8 mouse cellular contexts compared by ENCODE assay signal in genomic region chr19:46329951-46330350, GRCm38 (mm10). TPM values are rescaled to one million over a fixed set of nuclear protein-coding genes. Genes with fewer than 3 reads are reported as not detected.
DNase-seq lines count a peak whose midpoint lies in the region; ATAC-seq and TF ChIP-seq lines count a peak whose summit lies in the region.

No protein-coding gene starts in this region.

- intact Hi-C loops in heart, postnatal 36 days (cut with DNase I), result loop anchor here (2.0 kb wide), 1 partner anchor 251 kb away; no protein-coding TSS in a partner anchor

- peak; percentile 96 for DNase-seq in NIH3T3 (ENCODE audit: low read depth)
- DNase-seq in cerebellum, adult 2 months, result peak; percentile 88 to 89
- DNase-seq in heart, postnatal 36 days, result peak; percentile 82 to 83
- DNase-seq in layer of hippocampus, adult 9-11 months, result peak; percentile 72
- peak; percentile 86 for DNase-seq in lung, postnatal 25 days (ENCODE audit: low spot score)
- peak; percentile 86 for DNase-seq in retina, postnatal 1 day
- DNase-seq in urinary bladder, postnatal 4 days (ENCODE audit: low spot score in 2 of 2), result peak; percentile 79 to 86

- TF ChIP-seq POLR2A in cerebellum, adult 2 months (IDR thresholded peaks at IDR 0.05; ENCODE audit: borderline replicate concordance, insufficient read depth, low read length), result no peak

- peaks cover 28% of the 10 kb centered on the region for H3K4me1 ChIP-seq in cerebellum, adult 2 months (ENCODE audit: control insufficient read depth, insufficient read depth, low read length)
- H3K4me1 ChIP-seq in forebrain, embryonic 16.5 days (replicated peaks; ENCODE audit: control insufficient read depth, insufficient read depth, low read length), result peaks cover 42% of the 10 kb centered on the region

- peak; percentile 93 for TF ChIP-seq CTCF in cerebellum, adult 2 months (IDR thresholded peaks at IDR 0.05; ENCODE audit: borderline replicate concordance, insufficient read depth, low read depth, low read length)

- H3K36me3 ChIP-seq in forebrain, embryonic 16.5 days (ENCODE audit: control insufficient read depth, insufficient read depth), result peaks cover 9% of the 10 kb centered on the region

- no peak for ATAC-seq in forebrain, embryonic 16.5 days

- H3K4me2 ChIP-seq in forebrain, embryonic 16.5 days (ENCODE audit: low read length), result peak overlapping the region; percentile 99

- WGBS in cerebellum, adult 2 months, result 4% methylated on average over 16 of the region's 16 CpGs
- WGBS in forebrain, embryonic 16.5 days, result 6% methylated on average over 16 of the region's 16 CpGs

- peak overlapping the region; percentile 36 for H3K4me3 ChIP-seq in cerebellum, adult 2 months (replicated peaks; ENCODE audit: insufficient read depth, low read depth, low read length)
- peak overlapping the region; percentile 7; the same call in 1 of the 2 replicates for H3K4me3 ChIP-seq in forebrain, embryonic 16.5 days (replicated peaks; ENCODE audit: low read length)

- H3K9ac ChIP-seq in forebrain, embryonic 16.5 days (replicated peaks; ENCODE audit: low read depth, low read length), result no peak overlapping the region

- H3K27ac ChIP-seq in cerebellum, adult 2 months (ENCODE audit: insufficient read depth, low read length), result no peak overlapping the region
- H3K27ac ChIP-seq in forebrain, embryonic 16.5 days (ENCODE audit: low read length), result no peak overlapping the region

- H3K9me3 ChIP-seq in forebrain, embryonic 16.5 days (ENCODE audit: control insufficient read depth, low read length), result no peaks in the 10 kb centered on the region

- no peaks in the 10 kb centered on the region for H3K27me3 ChIP-seq in cerebellum, adult 2 months (ENCODE audit: control insufficient read depth, insufficient read depth, low read length)
- no peaks in the 10 kb centered on the region for H3K27me3 ChIP-seq in forebrain, embryonic 16.5 days (replicated peaks; ENCODE audit: control insufficient read depth, insufficient read depth, low read length)

RNA-seq across cellular contexts. Expression of gene Fbxl15, which starts 2.0 kb away (rescaled TPM):
- 38.8 and 41.7 TPM in 2 replicates for polyA plus RNA-seq in cerebellum, adult 2 months (2012; rRNA removed)
- polyA plus RNA-seq in forebrain, embryonic 16.5 days (2015; fragmentation: Nextera tagmentation; extraction: Ambion mirVana), result 40.1 and 44.2 TPM in 2 replicates
- total RNA-seq in heart, postnatal 36 days (2021), result 1 to 10 TPM; 4.2 to 4.4 TPM

RNA-seq across cellular contexts. Expression of gene Psd, which starts 3.0 kb away (rescaled TPM):
- 194 and 207 TPM in 2 replicates for polyA plus RNA-seq in cerebellum, adult 2 months (2012; rRNA removed)
- polyA plus RNA-seq in forebrain, embryonic 16.5 days (2015; fragmentation: Nextera tagmentation; extraction: Ambion mirVana), result 74.1 and 89.8 TPM in 2 replicates
- 1 to 10 TPM in 1 of 2 experiments, under 1 TPM in 1; 0.57 to 1.3 TPM for total RNA-seq in heart, postnatal 36 days (2021)

RNA-seq across cellular contexts. Expression of gene Cuedc2, which starts 8.6 kb away (rescaled TPM):
- polyA plus RNA-seq in cerebellum, adult 2 months (2012; rRNA removed), result 258 and 262 TPM in 2 replicates
- 375 and 392 TPM in 2 replicates for polyA plus RNA-seq in forebrain, embryonic 16.5 days (2015; fragmentation: Nextera tagmentation; extraction: Ambion mirVana)
- total RNA-seq in heart, postnatal 36 days (2021), result 10 to 100 TPM; 87.2 to 94.6 TPM

RNA-seq across cellular contexts. Expression of gene Mfsd13a, which starts 11.0 kb away (rescaled TPM):
- polyA plus RNA-seq in cerebellum, adult 2 months (2012; rRNA removed), result 32.3 and 32.9 TPM in 2 replicates
- 12.2 and 12.3 TPM in 2 replicates for polyA plus RNA-seq in forebrain, embryonic 16.5 days (2015; fragmentation: Nextera tagmentation; extraction: Ambion mirVana)
- total RNA-seq in heart, postnatal 36 days (2021), result 1 to 10 TPM; 2.4 to 2.5 TPM

RNA-seq across cellular contexts. Expression of gene 2310034G01Rik, which starts 20.2 kb away (rescaled TPM):
- polyA plus RNA-seq in cerebellum, adult 2 months (2012; rRNA removed), result 1.7 and 2.2 TPM in 2 replicates
- polyA plus RNA-seq in forebrain, embryonic 16.5 days (2015; fragmentation: Nextera tagmentation; extraction: Ambion mirVana), result 2.1 and 3.0 TPM in 2 replicates
- under 1 TPM; 0.33 to 0.50 TPM for total RNA-seq in heart, postnatal 36 days (2021)
